Mouse (Mus musculus): Measurements from ENCODE around the gene AC140267.1.
A peak's percentile ranks its signal among the peaks of the same experiment; 100 is the strongest.

Gene AC140267.1

DNA sequence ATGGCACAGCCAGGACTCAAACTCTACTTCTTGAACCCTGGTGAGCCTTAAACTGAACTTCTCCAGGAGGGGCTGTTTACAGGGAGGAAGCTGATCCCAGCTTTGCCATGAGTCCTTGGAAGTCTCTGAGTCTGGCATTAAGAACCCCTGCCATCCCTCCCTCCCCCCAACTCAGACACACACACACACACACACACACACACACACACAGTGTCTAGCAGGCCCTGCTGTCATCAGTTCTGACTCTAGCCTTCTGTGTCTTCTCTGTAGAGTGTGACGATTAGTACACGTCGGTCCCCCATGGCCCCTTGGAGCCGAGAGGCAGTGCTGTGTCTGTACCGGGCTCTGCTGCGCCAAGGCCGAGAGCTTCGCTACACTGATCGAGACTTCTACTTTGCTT lies at the start of gene AC140267.1:
Gene AC140267.1 (plus strand): TSS at position 301 of the 400 bp plus-strand sequence.
- no peak for DNase-seq (ENCODE audit: low read depth in 2 of 2, low spot score in 2 of 2)

DNA sequence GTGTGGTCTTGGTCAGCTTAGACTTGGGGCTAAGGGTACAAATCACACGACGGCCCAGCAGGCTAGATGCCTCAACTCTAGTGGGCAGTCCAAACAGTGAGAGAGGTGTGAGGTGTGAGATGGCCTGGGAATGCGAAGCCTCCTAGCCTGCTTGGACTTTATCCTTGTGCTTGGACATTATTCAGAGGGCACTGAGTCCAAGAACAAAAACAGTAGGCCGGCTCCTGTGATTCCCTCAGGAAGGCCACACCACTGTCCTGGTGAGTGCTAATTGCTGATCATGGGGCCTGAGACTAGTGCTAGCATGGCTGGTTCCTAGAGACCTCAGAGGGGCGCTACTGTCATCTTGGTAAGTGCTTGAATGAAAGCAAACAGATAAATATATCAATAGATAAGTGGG lies 46.7 kb upstream of the AC140267.1 start:
- DNase-seq (ENCODE audit: low read depth in 2 of 2, low spot score in 2 of 2) = no peak

DNA sequence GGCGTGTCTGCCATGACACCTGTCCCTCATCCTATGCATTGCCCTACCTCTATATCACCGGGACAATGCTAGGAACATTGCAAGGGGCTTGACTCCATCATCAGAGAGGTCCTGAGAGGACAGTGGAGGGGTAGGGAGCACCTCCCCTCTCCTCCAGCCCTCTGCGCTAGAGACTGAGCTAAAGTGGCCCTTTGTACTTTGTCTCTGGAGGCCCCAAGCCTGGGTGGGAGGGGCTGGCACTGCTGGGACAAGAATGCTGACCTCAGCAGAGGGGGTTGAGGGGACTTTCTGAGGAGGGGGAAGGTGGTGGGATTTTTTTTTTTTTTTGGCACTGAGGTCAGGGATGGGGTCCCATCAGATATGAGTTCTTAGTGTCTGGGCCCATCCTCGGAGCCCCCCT lies 45.6 kb upstream of the AC140267.1 start:
- DNase-seq (ENCODE audit: low read depth in 2 of 2, low spot score in 2 of 2) = no peak

DNA sequence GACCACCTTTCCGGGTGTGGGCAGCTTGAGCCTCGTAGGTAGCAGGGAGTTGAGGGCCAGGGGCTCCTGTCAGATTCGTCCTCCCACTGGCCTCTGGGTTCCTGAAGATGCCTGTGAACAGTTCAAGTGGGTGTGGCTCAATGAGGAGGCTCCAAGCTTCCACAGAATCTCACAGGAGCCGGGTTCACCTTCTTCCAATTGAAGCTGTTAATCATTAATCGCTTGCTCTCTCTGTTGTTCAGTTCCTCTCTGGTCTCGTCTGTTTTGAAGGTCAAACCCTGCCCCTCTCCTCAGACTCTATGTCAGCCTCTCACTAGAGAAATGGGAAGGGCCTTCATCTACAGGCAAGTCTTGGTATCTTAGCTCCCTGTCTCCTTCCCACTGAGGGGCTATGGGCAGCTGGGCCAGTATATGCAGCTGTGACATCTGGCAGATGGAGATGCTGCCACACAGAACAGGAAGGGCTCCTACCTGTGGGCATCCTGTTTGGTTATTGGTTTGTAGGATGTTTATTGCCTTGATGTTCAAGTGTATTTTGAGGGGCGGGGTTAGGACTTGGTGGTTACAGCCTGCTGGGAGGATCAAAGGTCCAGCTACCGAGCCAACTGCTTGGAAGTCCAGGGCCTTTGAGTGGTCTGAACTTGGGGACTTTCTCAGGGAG lies 43.9 kb upstream of the AC140267.1 start:
- no peak for DNase-seq (ENCODE audit: low read depth in 2 of 2, low spot score in 2 of 2)

DNA sequence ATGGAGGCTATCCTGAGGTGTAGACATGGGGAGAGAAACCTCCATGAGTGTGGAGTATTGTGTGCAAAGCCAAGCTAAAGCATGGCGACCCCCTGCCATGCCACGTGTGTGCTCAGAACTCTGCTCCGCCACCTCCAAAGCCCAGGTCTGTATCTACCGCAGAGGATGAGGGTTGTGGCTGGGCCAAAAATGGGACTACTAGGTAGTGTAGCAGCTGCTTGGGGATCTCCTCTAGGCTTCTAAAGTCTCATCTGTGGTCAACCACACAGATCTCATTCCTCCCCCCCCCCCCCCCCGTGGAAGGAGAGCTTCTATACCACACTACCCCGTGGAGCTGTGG lies 43.4 kb upstream of the AC140267.1 start:
- peak; percentile 58 to 75 for DNase-seq (ENCODE audit: low read depth in 2 of 2, low spot score in 2 of 2)

DNA sequence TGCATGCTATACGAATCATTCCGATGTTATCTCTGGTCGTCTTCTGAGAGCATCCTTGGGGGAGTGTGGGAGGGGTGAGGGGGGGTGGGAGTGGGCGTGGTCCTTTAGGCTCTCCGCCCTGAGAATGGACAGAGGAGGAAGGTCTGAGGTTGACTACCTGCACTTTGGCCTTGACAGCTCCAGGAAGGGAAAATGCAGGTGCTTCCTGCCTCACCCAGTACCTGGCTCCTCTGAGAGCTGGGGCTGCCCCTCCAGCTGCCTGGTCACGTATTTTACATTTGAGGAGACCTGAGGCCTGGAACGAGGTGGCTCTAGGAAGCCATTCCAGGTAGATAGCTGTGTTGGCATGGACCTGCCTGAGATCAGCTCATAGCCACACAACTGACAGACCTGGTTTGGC lies 42.8 kb upstream of the AC140267.1 start:
- DNase-seq (ENCODE audit: low read depth in 2 of 2, low spot score in 2 of 2) = no peak

DNA sequence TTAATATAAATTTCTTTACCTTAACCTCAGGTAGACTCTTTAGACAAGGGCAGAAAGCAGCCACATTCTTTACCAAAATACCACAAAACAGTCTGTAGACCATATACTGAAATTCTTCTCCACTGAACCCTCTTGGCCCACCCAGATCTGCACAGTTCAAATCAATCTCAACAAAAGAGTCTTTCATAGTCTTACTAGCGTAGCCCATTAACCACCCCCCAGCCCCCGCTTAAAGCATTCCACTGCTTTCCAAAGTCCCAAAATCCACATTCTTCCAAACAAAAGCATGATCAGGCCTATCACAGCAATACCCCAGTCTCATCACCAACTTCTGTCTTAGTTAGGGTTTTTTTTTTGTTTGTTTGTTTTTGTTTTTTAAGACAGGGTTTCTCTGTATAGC lies 36.1 kb upstream of the AC140267.1 start:
- DNase-seq (ENCODE audit: low read depth in 2 of 2, low spot score in 2 of 2) = no peak

DNA sequence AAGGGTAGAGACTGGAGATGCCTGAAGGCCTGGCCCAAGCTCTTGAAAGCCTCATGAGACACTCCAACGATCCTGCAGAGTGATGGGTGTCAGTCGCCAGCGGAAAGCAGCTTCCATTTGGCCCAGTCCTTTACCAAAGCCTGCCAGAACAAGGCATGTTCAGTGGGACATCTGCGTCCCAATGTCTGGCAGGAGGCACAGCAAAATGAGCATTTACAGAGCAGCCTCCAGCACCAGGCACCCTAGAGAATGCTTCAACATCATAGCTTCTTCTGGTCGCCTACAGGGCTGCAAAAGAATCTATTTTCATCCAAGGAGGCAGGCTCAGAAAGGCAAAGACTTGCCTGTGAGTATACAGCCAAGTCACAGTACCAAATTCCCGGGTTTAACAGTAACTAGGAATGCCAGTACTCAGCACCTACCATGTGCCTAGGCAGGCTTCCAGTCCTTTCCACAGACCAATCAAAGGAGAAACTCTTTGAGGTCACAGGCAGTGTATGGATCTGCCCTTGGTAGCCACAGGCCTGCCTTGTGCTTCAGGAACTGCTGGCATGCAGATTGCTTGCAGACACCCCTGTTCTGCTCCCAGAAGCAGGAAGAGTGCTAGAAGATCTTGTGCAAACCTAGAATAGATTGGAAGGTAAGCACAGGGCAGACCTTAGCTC lies 33.4 kb upstream of the AC140267.1 start:
- DNase-seq (ENCODE audit: low read depth in 2 of 2, low spot score in 2 of 2) = no peak

DNA sequence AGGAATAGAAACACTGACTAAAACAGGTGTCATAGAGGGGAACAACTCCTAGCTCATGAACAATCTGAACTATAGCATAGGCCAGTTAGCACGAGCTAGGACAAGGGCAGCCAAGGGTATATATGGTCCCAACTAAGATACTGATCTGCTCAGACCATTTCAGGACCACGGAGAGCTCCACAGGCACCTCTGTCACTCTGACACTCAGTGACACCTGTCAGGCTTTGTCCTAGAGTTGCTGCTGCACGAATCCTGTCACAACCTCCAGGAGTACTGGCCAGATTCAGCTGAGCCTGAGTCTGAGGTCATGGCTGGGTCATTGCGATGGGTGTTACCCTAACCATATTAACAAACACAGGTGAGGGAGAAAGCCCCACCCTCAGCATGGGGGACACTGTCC lies 32.2 kb upstream of the AC140267.1 start:
- no peak for DNase-seq (ENCODE audit: low read depth in 2 of 2, low spot score in 2 of 2)

DNA sequence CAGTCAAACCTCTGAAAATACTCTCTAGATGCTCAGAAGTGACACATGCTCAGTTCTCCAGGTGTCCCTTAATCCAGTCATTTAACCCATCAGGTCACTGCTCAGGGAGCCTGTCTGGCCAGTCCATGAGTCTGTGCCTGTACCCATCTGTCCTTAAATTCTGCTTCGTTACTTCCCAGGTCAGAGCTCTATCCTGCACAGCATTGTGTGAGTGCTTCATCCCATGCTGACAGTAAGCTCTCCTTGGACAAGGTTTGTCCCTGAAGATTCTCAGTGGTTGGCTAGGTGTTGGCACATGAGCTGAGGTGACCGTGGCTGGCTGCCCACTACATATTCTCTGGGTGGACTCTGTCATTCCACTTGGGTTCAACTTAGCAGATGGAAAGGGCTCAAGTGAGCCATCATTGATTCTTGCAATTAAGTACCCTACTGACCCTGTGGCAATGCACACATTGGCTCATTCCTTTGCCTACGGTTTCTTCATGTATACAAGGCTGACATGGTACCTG lies 29.5 kb upstream of the AC140267.1 start:
- DNase-seq (ENCODE audit: low read depth in 2 of 2, low spot score in 2 of 2) = no peak

DNA sequence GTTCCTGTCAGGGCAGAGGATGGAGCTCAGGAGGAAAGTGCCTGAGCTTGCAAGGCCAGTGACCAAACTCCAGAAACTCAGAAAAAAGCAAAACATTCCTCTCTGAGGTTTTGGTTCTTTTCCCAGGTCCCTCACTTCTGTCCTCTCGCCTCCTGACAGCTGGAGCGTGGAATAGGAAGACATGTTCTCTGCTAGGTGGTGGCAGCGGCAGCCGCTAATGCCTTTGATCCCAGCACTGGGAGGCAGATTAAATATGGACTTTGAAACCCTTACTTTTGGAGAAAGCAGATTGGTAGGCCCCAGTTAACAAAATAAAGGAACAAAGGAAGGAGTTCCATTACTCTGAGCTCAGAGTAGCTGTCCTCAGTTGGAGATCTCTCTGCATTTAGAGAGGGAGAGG lies 27.2 kb upstream of the AC140267.1 start:
- DNase-seq (ENCODE audit: low read depth in 2 of 2, low spot score in 2 of 2) = no peak

DNA sequence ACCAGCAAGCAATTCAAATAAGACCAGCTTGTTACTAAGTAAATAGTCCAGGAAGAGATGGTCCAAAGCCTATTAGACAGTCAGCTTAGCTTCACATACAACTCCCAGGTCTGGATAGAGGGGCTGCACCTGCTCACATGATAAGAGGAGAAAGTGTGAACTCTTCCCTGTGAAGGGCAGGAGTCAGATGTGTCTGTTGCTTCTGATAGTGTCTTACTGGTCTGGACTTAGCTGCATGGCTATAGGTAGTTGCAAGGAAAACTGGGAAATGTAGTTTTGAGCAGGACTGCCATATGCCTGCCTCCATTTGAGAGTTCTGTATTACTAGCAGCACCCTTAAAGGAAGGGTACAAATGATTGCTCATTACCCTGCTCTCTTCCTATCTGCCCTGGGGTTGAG lies 21.9 kb upstream of the AC140267.1 start:
- no peak for DNase-seq (ENCODE audit: low read depth in 2 of 2, low spot score in 2 of 2)

DNA sequence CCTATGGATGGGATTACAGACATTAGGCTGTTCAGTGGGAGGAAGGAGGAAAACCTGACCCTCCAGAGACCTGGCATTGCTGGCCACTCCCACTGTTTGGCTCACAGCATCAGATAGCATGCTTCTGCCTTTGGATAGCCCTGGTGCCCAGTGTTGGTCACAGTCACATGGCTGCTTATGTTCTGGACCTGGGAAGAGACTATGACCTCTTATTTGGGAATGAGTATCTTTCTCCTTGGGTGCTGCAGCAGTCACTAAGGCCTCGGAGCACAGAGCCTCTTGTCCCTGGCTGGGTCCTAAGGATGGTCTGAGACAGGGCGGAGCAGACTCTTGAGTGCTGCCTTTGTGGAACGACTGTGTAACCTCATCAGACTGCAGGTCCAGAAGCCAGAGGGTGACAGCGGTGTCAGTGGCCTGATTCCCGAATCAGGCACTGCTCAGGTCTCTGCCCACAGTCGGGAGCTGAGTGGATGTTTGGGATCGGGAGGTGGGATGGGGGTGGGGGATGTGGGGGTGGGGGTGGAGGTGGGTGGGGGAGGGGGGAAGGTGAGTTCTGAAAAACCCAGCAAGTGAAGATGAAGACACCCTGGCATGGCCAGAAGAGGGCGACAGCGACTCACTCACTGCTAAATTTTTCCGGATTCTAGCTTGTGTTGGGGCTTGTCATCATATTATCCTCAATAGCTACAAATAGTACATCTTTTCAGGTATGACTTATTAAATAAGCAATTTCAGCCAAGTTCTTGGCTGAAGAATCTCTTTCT lies 19.7 kb upstream of the AC140267.1 start:
- DNase-seq (ENCODE audit: low read depth in 2 of 2, low spot score in 2 of 2) = peak; percentile 22 to 60

DNA sequence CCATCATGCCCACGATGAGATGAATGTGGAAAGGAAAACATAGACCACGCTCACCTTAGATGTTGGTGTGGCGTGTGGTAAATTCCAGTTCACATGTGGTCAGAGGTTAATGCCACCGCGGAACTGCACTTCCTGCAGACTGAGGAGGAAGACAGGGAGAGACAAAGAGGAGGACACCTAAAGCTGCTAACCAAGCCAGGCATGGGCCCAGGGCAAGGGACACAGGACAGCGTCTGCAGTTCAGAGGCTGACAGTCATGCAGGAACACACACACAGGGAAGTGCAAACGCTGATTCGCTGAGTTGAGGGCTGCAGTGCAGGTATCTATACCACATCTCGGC lies 19.2 kb upstream of the AC140267.1 start:
- no peak for DNase-seq (ENCODE audit: low read depth in 2 of 2, low spot score in 2 of 2)

DNA sequence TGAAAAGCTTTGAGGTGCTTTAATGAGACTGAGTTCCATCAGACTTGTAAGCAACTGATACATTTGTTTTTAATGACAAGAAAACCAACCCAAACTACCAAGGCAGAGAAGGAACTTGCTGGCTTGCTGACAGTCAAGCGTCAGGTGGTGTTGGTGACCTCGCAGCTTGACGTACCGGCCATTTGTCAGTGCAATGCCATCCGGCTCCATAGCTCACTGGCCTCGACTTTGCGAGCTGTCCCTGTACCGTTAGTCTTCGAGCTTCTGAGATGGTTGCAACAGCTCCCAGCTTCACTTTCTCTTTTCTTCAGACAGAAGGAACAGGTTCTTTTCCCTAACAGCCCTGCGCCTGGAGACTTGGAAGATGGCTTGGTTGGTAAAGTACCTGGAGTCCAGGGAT lies 18.2 kb upstream of the AC140267.1 start:
- no peak for DNase-seq (ENCODE audit: low read depth in 2 of 2, low spot score in 2 of 2)

DNA sequence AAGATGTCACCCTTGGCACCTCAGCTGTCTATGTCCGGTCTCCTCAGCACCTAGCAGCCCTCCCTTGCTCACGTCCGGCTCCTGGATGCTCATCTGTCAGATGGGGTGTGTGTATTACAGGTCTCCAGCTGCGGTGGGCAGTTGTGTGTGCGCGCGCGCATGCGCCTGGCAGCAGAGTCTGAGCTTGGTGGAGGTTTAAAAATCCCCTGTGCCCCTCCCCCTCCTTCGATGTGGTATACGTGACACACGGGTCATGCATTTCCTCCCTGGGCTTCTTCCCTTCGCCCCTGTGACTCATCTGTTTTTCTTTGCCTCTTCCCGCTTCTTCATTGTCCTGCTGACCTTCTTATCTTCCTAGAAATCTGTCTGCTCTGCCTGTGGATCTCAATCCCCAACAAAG lies 16.4 kb upstream of the AC140267.1 start:
- peak; percentile 29 to 35 for DNase-seq (ENCODE audit: low read depth in 2 of 2, low spot score in 2 of 2)

DNA sequence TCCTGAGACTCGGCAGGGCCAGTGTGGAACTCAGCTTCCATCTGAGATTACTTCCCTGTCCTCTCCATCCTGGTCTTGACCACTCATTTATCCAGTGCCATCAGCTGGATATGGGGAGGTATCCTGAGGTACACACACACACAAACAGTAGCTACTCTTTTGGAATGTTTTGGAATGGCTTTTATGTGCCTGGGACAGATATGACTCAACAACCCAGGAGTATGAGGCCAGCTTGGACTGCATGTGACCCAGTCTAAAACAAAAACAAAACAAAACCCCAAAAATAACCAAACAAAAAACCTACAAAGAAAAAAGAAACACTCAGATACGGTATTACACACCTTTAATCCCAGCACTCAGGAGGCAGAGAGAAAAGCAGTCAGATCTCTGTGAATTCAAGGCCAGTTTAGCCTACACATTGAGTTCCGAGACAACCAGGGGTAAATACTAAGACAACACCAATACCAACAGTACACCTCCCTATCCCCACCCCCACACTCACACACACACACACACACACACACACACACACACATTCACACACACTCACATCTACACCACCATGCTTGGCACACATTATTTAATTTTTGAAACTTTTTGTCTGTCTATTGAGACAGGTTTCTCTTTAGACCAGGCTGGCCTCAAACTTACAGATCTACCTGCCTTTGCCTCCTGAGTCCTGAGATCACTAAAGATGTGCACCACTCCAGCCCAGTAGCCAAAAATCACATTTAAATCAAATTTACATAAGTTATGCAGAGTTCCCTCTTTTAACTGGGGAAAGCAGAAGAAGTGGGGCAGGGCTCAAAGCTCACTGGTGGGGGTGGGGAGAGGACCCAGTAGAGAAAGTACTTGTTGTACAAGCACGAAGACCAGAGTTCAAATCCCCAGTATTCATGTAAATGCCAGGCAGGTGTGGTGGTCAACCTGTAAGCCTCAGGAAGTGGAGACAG lies 15.7 kb upstream of the AC140267.1 start:
- DNase-seq (ENCODE audit: low read depth in 2 of 2, low spot score in 2 of 2) = no peak

DNA sequence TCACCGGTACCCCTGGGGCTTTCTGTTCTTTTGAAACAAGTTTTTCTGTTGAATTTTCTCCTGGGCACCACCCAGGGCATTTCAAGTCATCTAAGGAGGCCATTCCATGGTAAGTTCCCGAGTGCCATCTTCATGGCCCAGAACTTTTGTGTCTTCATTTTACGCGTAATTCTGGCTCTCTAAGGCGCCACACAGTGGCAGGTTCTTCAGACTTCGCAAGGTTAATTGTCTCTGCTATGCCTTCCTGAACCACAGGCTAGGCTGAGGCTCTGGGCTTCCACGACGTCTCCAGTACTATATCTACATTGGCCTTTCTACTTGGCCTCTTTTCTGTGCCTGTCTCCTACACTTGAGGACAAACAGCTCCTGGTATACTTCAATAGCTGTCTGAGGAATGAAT lies 14.6 kb upstream of the AC140267.1 start:
- DNase-seq (ENCODE audit: low read depth in 2 of 2, low spot score in 2 of 2) = no peak

DNA sequence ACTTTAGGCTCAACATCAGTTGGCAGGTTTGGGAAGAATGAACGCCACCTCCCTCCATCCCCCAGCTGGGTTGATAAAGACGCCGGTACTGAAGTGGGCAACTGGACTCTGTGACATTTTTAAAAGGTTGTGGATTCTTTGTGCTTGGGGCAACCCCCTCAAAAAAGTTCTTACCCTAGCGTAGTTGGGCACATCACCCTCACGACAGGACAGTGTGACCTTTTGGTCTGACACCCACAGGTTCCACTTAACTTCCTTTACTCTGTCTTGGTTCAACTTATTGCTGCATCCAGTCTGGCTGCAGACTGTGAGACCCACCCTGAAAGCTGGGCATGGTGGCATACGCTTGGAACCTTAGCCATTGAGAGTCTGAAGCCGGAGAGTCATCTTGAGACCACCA lies 11.9 kb upstream of the AC140267.1 start:
- DNase-seq (ENCODE audit: low read depth in 2 of 2, low spot score in 2 of 2) = no peak

DNA sequence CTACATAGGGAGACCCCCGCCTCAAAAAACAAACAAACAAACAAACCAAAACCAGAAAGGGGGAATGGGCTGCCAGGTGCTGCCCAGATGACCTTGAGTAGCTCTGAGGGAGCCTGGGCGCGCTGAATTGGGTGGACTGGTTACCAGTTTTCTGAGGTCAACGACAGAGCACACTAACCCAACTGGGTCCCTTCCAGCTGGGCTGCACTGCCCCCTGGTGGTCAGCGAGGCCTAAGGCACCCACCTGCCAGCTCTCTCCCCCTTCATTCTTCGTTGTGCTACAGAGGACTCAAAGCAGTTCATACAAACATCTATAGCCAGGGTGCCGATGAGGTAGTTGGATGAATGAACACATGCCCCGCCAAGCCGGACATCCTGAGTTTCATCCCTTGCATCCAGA lies 10.4 kb upstream of the AC140267.1 start:
- DNase-seq (ENCODE audit: low read depth in 2 of 2, low spot score in 2 of 2) = peak; percentile 78 to 85

DNA sequence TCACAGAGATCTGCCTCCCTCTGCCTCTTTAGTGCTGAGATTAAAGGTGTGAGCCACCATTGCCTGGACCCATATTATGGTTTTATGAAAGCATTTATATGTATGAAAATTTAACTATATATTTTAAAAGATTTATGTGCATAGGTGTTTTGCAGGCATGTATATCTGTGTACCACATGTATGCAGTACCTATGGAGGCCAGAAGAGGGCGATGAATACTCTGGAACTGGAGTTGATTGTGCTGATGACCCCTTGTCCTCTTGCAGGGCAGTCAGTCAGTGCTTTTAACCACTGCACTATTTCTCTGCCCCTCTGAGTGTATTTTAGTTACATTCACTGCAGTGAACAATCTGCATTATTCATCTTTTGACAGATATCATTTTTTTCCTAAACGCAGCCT lies 9.8 kb upstream of the AC140267.1 start:
- DNase-seq (ENCODE audit: low read depth in 2 of 2, low spot score in 2 of 2) = peak; percentile 56 to 67

All from CD8-positive naive resting alpha-beta T cell, adult 2 months (primary cell).